Mouse (Mus musculus) adrenal gland, adult (tissue): ENCODE results near the gene Dlec1.

Source experiments
- DNase-seq, 2 experiments: peaks; one replicate each; pipeline ENCODE4 v3.0.0; 2022 to 2023; ENCODE audit warnings: low spot score in 1 of 2; ENCODE audit not compliant: inconsistent age in 2 of 2

The Dlec1 gene

DNA sequence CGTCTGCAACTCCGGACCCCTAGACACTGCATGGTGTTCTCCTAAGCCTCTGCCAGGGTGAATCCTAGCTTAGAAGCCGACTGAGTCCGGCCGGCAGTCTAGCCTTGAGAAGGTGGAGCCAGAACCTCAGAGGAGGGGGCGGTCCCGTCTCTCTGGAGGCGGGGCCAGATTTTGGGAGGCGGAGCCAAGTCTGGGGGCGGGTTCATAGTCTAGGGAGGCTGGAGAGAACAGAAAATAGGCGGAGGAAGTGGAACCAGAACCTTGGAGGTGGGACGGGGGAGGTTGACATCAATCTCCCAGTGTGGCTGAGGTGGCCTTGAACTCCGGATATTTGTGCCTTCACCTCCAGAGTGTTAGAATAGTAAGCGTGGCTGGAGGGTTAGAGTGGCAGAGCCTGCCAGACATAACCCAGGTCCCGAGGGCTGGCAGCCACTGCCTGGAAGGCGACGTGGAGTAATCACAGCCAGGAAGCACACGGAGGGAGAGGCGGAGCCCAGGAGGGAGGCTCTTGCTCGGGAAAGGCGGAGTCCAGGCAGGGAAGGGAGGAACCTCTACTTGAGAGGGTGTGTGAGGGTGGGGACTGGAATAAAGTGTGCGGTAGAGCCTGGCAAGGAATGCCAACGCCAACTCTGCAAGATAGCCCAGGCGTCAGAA is 14.0 kb upstream of the Dlec1 start:
- DNase-seq, result peak; percentile 97 to 100

DNA sequence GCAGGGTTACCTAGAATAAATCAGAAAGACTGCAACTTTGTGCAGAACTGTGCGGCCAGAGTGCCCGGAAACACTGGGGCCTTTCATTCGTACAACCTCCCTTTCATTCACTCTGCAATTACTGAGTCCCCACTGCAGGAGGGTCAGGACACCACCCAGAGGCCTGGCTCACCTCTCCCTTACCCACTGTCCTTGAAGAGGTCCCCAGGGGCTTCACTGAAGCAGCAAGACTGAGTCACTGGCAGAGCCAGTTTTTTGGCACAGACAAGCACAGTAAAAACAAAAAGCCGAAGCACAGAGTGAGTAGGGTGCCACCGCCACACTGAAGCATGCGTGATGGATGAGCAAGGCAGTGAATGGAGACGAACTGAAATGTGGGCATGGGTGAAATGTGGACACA is 12.8 kb upstream of the Dlec1 start:
- peak; percentile 74 to 75 for DNase-seq

DNA sequence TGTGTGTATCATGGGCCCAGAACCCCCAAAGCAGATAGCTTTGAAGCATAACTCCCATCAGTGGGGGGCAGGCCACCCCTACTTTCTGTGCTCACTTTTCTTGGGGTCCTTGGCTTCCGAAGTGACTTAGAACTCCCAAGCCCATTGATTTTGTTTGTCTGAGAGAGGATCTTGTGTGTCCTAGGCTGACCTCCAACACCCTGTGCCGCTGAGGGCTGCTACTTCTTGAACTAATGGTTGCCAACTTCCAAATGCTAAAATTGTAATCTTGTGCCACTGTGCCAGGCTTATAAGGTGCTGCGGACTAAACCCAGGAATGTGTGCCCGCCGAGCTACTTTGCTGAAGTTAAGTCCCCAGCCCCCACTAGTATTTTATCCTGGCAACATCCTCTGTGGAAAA is 11.8 kb upstream of the Dlec1 start:
- peak in 1 of 2 experiments; percentile 27 for DNase-seq

DNA sequence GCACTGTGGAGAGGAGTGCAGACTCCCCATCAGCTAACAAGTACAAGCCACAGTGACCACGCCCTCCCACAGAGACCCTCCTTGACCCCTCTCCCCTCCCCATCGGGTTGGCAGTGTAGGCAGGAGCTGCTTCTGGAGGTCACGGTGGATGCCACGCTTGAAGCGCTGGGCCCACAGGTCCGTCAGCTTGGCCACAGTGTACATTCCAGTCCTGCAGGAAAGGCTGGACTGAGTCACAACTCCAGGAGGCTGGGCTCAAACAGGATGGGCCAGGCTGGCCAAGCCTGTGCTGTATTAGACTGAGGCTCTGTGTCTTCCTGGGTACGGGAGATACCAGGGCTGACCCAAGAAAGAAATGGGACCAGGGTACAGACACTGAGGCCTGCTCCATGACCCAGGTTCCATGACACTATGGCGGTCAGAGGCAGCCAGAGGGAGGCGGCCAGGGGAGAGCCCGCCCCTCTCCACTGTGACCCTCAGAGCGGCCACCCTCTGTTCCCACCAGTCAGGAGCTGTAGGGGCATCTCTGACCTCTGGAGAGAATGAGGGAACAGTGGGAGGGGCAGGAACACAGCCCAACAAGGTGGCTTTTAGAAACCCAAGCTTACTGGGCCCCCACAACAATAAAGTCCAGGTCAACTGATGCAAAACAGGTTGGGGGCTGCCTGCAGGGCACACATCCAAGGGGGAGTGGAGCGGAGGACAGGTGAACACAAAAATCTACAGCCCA is 10.5 kb upstream of the Dlec1 start:
- peak; percentile 35 to 47 for DNase-seq

DNA sequence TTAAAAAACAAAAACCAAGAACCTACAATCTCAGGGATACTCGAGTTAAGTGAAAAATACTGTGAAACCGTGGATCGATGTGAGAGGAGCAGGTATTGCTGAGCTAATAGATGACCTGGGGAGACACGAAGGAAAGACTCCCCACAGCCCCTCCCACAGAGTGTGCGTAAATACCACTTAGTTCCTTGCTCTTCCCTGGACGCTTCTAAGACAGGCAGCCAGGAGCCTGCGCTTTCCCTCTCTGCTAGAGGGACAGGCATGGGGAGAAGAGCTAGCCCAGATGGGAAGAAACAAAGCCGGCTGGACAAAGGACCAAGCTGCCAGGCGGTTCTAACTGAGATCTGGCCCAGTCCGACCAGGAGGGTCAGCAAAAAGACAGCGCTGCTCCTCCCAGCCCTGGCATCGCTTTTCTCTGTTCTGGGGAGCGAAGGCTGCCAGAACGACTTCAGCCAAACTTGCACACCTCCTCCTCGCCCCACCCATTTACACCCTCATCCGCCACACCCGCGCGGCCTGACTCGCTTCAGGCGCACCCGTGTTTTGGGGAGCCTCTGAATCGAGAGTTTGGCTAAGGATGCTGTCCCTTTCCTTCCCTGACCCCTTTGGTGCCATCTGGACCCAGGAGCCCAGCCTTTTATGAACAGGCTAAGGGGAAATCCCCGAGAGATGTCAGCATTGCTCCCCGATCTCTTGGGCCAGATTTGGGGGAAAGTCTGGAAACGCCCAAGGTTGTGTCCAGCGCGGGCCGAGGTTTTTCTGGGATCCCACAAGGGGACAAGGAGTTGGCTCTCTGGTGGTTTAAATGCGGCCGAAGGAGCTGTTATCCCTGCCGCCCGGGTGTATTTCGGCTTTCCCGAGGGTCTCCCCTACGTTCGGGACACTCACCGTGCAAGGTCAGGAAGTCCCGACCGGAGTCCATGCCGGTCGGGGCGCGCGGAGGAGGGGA is 9.5 kb upstream of the Dlec1 start:
- peak; percentile 51 to 67 for DNase-seq

DNA sequence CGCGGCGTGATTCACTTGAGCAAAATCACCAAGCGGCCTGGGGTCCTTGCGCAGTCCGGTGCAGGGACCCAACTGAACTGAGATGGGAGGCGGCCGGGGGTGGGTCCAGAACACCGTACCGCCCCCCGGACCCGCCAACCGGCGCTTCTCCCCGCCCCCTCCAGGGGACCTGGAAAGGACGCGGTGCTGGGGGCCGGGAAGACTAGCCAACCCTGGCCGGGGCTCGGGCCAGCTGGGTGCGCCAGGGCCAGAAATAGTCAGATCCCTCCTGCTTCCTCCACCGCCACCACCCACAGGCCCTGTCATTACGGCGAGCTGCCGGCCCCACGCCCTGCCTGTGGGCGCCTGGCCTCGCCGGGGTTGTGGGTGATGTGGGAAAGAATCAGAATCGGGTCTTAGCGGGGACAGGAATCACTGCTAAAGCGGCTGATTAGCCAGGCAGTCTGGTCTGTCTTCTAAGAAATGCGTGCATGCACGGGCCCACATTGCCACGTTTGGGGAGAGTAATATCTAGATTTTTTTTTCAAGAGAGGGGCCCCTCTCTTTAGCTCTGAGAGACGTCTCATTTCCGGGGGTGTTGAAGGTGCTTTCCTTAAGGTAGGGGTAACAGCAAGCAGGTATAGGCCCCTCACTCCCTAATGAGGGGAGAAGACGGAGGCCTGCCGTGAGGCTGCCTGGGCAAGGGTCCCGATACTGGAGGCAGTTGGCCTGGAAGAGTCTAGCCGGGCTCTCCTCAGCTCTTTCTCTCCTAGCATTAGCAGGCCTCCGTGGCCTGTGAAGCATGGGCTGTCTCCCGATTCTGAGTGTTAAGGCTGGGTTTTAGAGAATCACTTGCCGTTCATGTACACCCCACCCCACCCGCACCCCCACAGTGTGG is 8.6 kb upstream of the Dlec1 start, which contains the start of gene Plcd1:
Gene Plcd1, minus strand, starts transcription at position 84 of the 877 bp plus-strand sequence.
- peak; percentile 91 to 93 for DNase-seq

DNA sequence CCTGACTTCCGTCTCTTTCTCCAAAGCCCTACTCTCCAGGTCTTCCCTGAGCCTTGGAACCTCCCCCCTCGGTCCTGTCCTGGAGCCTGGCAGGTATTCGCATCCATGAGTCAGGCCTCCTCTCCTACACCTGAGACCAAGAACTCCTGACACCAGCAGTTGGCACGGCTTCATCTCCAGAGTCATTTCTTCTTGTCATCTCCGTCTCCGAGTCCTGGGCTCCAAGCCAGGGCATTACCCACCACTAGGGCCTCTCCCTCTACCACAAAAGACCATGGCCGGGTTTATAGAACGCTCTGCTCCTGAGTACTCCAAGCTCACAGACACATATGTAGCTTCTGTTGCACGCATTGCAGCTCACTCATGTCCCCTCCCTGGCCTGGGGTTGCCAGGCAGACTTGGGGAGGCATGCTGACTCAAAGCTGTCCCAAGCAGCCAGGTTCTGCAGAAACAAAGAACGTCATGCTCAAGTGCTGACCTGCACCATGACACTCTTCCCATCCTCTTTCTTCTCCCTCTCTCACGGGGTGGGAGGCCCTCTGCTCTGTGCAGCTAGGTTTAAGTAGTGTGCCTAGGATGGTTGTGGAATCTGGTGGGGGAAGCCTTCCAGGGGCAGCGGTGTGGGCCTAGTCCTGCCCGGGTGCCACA is 7.7 kb upstream of the Dlec1 start:
- DNase-seq, result peak in 1 of 2 experiments; percentile 32

DNA sequence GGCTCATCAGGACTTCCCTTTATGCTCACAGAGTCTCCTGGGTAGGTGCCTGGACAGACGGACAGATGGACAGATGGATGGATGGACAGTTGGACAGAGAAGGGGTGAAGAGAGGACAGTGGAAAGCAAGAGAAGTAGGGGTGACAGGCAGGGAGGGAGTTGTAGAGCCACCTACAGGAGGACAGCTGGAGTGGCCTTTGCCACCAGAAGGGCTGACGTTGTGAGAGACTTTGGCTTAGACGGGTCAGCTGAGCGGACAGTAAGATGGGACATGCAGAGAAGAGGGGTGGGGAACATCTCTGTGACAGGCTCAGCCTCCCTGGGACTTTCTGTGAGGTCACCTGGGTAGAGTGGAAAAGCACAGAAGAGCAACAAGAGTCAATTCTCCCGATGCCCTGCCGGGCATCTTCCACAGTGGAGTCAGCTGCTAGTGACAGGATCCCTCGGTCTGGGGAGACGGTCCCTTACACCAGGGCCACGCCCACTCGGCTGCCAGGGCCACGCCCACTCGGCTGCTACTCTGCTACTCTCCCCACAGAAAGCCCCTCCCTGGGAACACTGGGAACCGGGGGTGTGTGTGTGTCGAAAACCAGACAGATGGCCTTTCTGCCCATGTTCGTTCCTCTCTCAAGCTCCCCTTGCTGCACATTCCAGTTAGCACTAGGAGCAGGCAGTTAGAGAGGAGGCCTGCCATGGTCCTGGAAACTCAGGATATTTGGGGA is 1.9 kb upstream of the Dlec1 start:
- DNase-seq, result peak; percentile 54 to 58

DNA sequence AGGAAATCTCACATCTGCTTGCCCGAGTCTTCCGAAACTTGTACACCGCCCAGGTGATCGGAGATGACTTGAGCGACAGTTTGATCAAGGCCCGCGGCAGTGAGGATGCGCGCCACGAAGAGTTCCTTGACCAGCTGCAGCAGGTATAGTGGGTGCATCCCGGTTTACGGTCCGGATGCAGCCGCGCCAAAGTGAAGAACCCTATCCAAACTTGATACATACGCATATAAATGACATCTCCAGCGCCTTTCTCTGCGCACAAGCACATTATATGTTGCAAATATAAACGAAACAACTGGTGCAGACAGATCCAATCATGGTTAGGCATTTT is 470 bp downstream of the Dlec1 start:
- no peak for DNase-seq

DNA sequence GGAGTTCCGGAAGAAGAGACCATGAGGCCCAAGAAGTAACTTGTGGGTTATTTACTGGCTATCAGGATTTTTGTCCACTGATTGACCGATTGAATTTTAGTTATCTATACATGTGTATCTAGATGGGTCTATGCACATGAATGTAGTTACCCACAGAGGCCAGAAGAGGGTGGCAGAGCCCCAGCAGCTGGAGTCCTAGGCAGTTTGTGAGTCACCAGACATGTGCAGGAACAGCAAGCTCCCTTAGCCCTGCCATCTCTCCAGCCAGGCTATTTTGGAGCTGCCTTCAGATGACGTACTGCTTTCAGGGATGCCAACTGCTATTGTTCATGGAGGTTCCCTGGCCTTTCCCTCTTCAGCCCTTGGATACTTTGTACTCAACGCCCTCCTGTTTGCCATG is 5.3 kb downstream of the Dlec1 start:
- DNase-seq, result peak; percentile 62 to 77

DNA sequence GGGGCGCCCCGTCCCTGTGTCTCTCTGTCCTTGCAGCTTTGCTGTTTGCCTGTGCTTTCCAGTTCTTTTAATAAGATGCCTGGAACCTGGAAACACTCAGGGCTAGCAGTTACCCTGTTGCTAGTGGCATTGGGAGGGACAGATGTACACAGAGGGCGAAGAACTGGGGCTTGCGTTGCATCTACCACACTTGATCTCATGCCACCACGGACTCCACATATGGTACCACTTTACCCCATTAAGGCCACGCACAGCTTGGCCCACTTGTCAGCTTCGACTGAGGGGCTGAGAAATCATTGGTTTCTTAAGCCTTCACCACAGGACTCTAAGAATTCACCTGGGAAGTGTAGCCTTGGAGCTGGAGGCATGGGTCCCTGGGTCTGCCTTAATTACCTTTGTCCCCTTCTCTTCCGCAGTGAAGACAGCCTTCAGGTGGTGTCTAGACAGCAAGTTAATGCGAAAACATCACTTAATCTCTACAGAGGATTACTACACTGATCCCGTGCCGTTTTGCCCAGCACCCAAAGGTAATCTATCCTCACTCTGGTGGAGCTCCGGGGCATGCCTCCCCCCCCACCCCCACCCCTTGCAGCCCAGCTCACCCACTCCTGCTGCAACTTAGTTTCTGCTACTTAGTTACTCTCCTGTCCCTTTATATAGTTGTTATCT is 7.5 kb downstream of the Dlec1 start:
- no peak for DNase-seq

DNA sequence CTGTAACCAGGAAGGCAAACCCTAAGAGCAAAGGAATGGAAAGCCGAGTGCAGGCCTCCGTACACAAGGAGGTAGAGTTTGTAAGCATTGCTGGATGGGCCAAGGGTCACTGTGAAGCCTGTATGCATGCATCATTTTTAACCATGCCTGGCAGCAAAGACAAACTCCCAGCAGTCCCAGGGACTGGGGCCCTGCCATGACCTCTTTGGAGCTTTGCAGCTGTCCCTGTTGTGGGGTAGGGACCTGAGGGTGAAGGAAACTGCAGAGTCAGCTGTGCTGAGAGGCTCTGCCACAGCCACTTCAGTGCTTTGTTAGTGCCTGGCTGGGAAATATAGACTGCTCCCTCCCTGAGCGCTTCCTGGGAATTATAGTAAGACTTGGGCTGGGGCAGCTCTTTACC is 8.4 kb downstream of the Dlec1 start:
- DNase-seq, result no peak

DNA sequence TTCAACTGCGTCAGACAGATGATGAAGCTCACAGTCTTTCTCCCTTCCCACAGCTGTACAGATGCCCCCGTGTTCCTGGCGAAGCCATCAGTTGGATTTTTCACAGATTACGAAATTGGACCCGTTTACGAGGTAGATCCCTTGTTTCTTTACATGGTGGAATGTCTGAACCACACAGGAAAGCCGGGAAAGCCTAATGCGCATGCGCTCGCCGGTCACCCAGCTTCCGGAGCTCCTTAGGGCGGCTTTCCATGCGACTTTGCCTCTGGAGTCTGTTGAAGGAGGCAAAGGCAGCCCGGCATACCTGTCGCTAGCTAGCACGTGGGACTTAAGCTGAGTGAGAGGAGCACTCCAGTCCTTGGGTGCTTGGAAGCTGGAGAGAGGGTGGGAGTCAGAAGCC is 12.6 kb downstream of the Dlec1 start:
- no peak for DNase-seq

DNA sequence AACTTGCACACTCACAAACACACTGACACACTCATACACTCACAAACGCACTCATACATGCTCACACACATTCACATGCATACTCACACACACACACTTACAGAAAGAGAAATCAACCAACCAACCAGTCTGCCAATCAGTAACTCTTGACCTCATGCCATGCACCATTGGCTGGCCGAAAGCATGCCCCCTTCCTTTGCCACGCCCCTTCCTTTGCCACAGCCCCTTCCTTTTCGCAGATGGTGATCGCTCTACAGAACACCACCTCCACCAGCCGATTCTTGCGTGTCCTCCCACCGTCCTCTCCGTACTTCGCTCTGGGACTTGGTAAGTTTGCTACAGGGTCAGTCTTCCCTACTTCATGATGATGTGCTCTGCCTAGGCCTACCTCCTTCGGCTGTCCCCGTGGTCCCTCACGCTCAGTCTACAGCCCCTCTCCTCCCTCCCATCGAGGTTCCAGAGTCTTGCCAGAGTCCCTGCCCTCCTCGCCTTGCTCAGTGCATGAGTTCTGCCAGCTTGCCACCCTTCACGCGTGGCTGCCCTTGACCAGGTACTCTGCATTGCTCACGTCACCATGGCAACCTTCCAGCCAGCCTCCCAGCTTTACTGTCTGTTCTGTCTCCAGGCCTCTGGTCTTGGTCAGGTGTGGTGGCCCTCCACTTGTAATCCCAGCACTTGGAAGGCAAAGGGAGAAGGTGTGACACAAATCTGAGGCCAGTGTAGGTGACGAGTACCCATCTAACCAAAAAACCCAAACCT is 17.3 kb downstream of the Dlec1 start:
- no peak for DNase-seq

DNA sequence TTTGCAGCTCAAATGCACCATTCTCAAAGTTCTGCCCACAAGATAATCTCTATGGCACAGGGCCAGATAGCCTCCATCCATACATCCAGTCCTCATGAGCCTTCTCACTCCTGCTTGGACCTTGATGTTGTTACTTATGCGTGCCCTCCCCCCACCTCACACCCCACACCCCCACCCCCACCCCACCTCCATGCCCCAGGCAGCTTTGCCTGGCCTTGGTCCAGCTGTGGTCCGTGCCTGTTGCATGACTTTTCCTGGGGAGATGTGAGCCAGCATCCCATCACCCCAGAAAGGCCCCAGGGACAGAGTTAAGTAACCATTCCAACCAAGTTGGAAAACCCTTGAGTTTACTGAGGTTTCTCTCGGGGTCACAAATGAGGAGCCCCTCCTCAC is 17.9 kb downstream of the Dlec1 start:
- DNase-seq, result no peak

DNA sequence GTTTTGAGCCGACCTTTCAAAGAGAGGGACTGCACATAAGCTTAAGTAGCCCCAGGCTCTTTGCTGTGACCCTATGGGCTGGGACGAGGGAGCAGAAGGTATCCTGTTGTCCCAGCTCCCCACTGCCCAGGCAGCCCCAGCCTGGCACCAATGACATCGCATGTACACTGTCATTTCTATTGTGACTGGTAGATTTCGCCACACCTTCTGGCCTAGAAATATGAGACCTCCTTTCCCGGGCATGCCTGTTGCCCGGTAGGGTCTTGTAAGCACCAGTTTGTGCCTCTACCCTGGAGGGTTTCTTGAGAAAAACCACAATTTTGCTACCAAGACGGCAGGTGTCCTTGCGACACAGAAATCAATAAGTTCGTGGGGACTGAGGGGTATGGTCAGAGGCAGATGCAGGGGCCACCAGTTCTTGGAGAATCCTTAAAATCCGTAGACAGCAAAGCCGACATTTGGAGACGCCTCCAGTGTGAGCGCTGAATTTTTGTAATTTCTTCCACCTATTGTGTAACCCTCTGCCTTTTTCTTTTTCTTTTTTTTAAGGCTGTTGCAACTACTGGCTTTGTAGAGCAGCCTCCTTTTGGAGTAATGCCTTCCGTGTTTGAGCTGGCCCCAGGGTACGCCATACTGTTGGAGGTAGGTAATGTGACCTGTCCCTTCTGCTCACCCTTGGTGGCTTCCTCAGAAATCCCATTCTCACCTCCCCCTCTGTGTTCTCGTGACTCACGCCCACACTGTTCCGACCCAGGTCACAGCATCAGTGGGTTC is 20.5 kb downstream of the Dlec1 start:
- DNase-seq, result no peak

DNA sequence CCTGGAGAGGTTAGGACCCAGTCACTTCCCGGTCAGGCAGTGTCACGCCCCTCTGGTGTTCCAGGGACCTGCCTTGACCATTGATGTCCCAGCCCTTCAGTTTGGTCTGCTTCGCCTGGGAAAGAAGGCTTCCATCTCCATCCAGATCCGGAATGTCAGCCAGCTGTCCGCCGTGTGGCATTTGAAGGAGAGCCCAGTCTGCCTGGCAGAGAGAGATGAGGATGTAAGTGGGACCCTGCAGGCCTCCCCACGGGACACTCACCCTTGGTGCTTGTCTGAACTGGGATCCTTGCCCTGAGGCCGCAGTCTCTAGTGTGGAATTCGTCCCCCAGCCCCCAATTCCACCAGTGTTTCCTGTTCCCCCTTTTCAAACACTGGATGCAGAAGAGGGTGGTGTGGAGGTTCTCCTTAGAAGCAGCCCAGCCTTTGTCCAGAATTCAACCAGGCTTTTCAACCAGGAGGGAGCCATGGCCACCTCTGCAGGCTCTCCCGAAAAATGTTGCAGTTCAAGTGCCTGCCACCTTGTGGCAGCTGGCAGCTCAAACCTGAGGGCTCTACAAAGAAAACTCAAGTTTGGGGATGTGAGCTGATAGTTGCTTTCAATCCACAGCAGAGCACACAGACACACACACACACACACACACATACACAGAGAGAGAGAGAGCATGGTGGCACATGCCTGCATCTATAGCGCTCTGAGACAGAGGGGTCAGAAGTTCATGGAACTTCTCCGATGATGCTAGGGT is 26.3 kb downstream of the Dlec1 start:
- DNase-seq, result no peak
